Mouse (Mus musculus): ENCODE measurements around the gene Rmi2.

- TF ChIP-seq POLR2A (IDR thresholded peaks at IDR 0.05; ENCODE audit: borderline replicate concordance, control insufficient read depth, low read depth, low read length) (no peak), CTCF (IDR thresholded peaks at IDR 0.05; ENCODE audit: control insufficient read depth, insufficient read depth, low read length) (no peak)
Observed at GRCm38 (mm10) chr16:10796034-10796433, 38.8 kb upstream of the Rmi2 start, which contains the start of gene Prm2.
